Mouse (Mus musculus) stomach, embryonic 16.5 days (tissue): Measurements from ENCODE around the gene Tm4sf20. TPM values are rescaled to one million over a fixed set of nuclear protein-coding genes. Genes with fewer than 3 reads are reported as not detected.

Source experiments
- ATAC-seq: fragments of 200-750 bp; cut with Nextera tagmentation; 2 replicates; pipeline ENCODE4 v1.8.0; 2017; ENCODE audit warnings: moderate number of reproducible peaks, moderate TSS enrichment; ENCODE audit not compliant: insufficient read depth, low FRiP score
- H3K27ac ChIP-seq: fragments of 300-500 bp; sonication (generic); 2 replicates; pipeline ENCODE4 v1.5.1; 2014; ENCODE audit warnings: low read length
- H3K27me3 ChIP-seq: fragments of 300-500 bp; sonication (generic); 2 replicates; pipeline ENCODE4 v1.6.1; 2014; ENCODE audit warnings: low read length, control low read depth, mixed read lengths; ENCODE audit not compliant: control insufficient read depth, insufficient read depth
- H3K36me3 ChIP-seq: fragments of 300-500 bp; sonication (generic); 2 replicates; pipeline ENCODE4 v1.6.1; 2014; ENCODE audit warnings: low read length; ENCODE audit not compliant: control insufficient read depth, insufficient read depth
- H3K4me1 ChIP-seq: fragments of 300-500 bp; sonication (generic); 2 replicates; pipeline ENCODE4 v1.6.1; 2014; ENCODE audit warnings: low read length, control low read depth, mixed read lengths; ENCODE audit not compliant: control insufficient read depth, insufficient read depth
- H3K4me2 ChIP-seq: fragments of 300-500 bp; sonication (generic); 2 replicates; pipeline ENCODE4 v1.6.1; 2014; ENCODE audit warnings: low read depth, low read length, mixed read lengths
- H3K4me3 ChIP-seq: fragments of 300-500 bp; sonication (generic); replicated peaks from 2 replicates; pipeline ENCODE4 v1.5.1; 2014; ENCODE audit warnings: mild to moderate bottlenecking, low read length
- H3K9ac ChIP-seq: fragments of 300-500 bp; sonication (generic); 2 replicates; pipeline ENCODE4 v1.6.1; 2014; ENCODE audit warnings: low read length
- H3K9me3 ChIP-seq: fragments of 300-500 bp; sonication (generic); replicated peaks from 2 replicates; pipeline ENCODE4 v1.6.1; 2016; ENCODE audit warnings: low read length, control low read depth; ENCODE audit not compliant: control insufficient read depth
- WGBS: fragments of 180-500 bp; shearing (Covaris S2); extraction: QIAGEN DNeasy Blood & Tissue Kit; methylation state at CpG from one replicate; pipeline ENCODE4 v1.1.7; 2014; 5-methylcytosine and 5-hydroxymethylcytosine counted together
- polyA plus RNA-seq: library from polyadenylated mRNA; unstranded; fragments of >200 nt; fragmentation: Nextera tagmentation; extraction: Ambion mirVana; gene quantifications from 2 replicates; pipeline ENCODE4 v1.2.1, GENCODE M21; 2015

Tm4sf20 gene
- polyA plus RNA-seq, 1 experiment from 2014 or later: 21.3 TPM

- no peak overlapping the region for H3K27ac ChIP-seq
- H3K27me3 ChIP-seq: no peaks in the 10 kb centered on the region
- ATAC-seq: no peak
- no peak overlapping the region for H3K9ac ChIP-seq
- 56% methylated on average over 7 of the region's 7 CpGs for WGBS
- no peak overlapping the region for H3K4me2 ChIP-seq
- H3K36me3 ChIP-seq: no peaks in the 10 kb centered on the region
- no peak overlapping the region for H3K4me3 ChIP-seq
- 0 out of 2 replicates have a peak, but pooled peaks cover 7% of the 10 kb centered on the region for H3K4me1 ChIP-seq
- no peaks in the 10 kb centered on the region for H3K9me3 ChIP-seq
Observed at GRCm38 (mm10) chr1:82788070-82788469, 19.8 kb upstream of the Tm4sf20 start.

- no peaks in the 10 kb centered on the region for H3K36me3 ChIP-seq
- H3K4me1 ChIP-seq: 0 out of 2 replicates have a peak, but pooled peaks cover 7% of the 10 kb centered on the region
- no peak overlapping the region for H3K27ac ChIP-seq
- peak; percentile 85 for ATAC-seq
- H3K9ac ChIP-seq: no peak overlapping the region
- H3K27me3 ChIP-seq: no peaks in the 10 kb centered on the region
- H3K4me2 ChIP-seq: no peak overlapping the region
- no peaks in the 10 kb centered on the region for H3K9me3 ChIP-seq
- 1% methylated on average over 2 of the region's 2 CpGs for WGBS
- no peak overlapping the region for H3K4me3 ChIP-seq
Observed at GRCm38 (mm10) chr1:82787414-82787813, 19.2 kb upstream of the Tm4sf20 start.

- Histone ChIP-seq H3K4me2 (no peak overlapping the region), H3K27ac (no peak overlapping the region)
- ATAC-seq: no peak
Observed at GRCm38 (mm10) chr1:82785546-82785945, 17.3 kb upstream of the Tm4sf20 start.

GRCm38 (mm10) chr1:82783559-82783958 is 15.3 kb upstream of the Tm4sf20 start:
- 0 out of 2 replicates have a peak, but pooled peaks cover 7% of the 10 kb centered on the region for H3K4me1 ChIP-seq
- no peak for ATAC-seq
- H3K27me3 ChIP-seq: no peaks in the 10 kb centered on the region
- WGBS: 72% methylated on average over 3 of the region's 3 CpGs
- H3K9ac ChIP-seq: no peak overlapping the region
- no peaks in the 10 kb centered on the region for H3K9me3 ChIP-seq
- H3K4me2 ChIP-seq: no peak overlapping the region
- H3K4me3 ChIP-seq: no peak overlapping the region
- no peaks in the 10 kb centered on the region for H3K36me3 ChIP-seq
- H3K27ac ChIP-seq: no peak overlapping the region

More at GRCm38 (mm10) chr1:82785546-82785945, 17.3 kb upstream of the Tm4sf20 start:
- no peaks in the 10 kb centered on the region for H3K36me3 ChIP-seq
- 0 out of 2 replicates have a peak, but pooled peaks cover 7% of the 10 kb centered on the region for H3K4me1 ChIP-seq
- no peak overlapping the region for H3K9ac ChIP-seq
- H3K27me3 ChIP-seq: no peaks in the 10 kb centered on the region
- 62% methylated on average over 6 of the region's 6 CpGs for WGBS
- H3K4me3 ChIP-seq: no peak overlapping the region
- H3K9me3 ChIP-seq: no peaks in the 10 kb centered on the region

- H3K4me2 ChIP-seq: no peak overlapping the region
- ATAC-seq: no peak
- 81% methylated on average over 6 of the region's 6 CpGs for WGBS
- H3K4me1 ChIP-seq: no peaks in the 10 kb centered on the region
- no peaks in the 10 kb centered on the region for H3K27me3 ChIP-seq
- H3K36me3 ChIP-seq: no peaks in the 10 kb centered on the region
- no peak overlapping the region for H3K9ac ChIP-seq
- no peak overlapping the region for H3K4me3 ChIP-seq
- H3K9me3 ChIP-seq: no peaks in the 10 kb centered on the region
- no peak overlapping the region for H3K27ac ChIP-seq
Observed at GRCm38 (mm10) chr1:82779388-82779966, 11.2 kb upstream of the Tm4sf20 start.

- Histone ChIP-seq H3K9me3 (no peaks in the 10 kb centered on the region), H3K36me3 (no peaks in the 10 kb centered on the region), H3K27me3 (no peaks in the 10 kb centered on the region), H3K4me3 (no peak overlapping the region), H3K4me2 (no peak overlapping the region), H3K9ac (no peak overlapping the region), H3K27ac (no peak overlapping the region), H3K4me1 (no peaks in the 10 kb centered on the region)
- no peak for ATAC-seq
- 91% methylated on average over 4 of the region's 4 CpGs for WGBS
Observed at GRCm38 (mm10) chr1:82775293-82775692, 7.0 kb upstream of the Tm4sf20 start.

GRCm38 (mm10) chr1:82773208-82773607 is 4.9 kb upstream of the Tm4sf20 start:
- ATAC-seq: no peak
- Histone ChIP-seq H3K27ac (no peak overlapping the region), H3K9ac (no peak overlapping the region), H3K4me3 (no peak overlapping the region), H3K9me3 (no peaks in the 10 kb centered on the region), H3K4me2 (no peak overlapping the region), H3K27me3 (no peaks in the 10 kb centered on the region), H3K36me3 (no peaks in the 10 kb centered on the region), H3K4me1 (no peaks in the 10 kb centered on the region)
- 64% methylated on average over 5 of the region's 5 CpGs for WGBS

GRCm38 (mm10) chr1:82772428-82772827 is 4.2 kb upstream of the Tm4sf20 start:
- Histone ChIP-seq H3K4me3 (no peak overlapping the region), H3K27me3 (no peaks in the 10 kb centered on the region), H3K27ac (no peak overlapping the region), H3K4me1 (no peaks in the 10 kb centered on the region), H3K9ac (no peak overlapping the region), H3K36me3 (no peaks in the 10 kb centered on the region), H3K9me3 (no peaks in the 10 kb centered on the region), H3K4me2 (no peak overlapping the region)
- 72% methylated on average over 4 of the region's 4 CpGs for WGBS
- ATAC-seq: no peak

GRCm38 (mm10) chr1:82771022-82771586 is 2.8 kb upstream of the Tm4sf20 start, which contains the start of gene Gm47791:
Gm47791 (minus strand) TSS chr1:82771243.
- Histone ChIP-seq H3K36me3 (no peaks in the 10 kb centered on the region), H3K4me2 (no peak within 1 kb of the TSS), H3K27ac (no peak within 1 kb of the TSS), H3K4me3 (no peak within 1 kb of the TSS), H3K9ac (no peak within 1 kb of the TSS), H3K4me1 (no peaks in the 10 kb centered on the region), H3K9me3 (no peaks in the 10 kb centered on the region), H3K27me3 (no peaks in the 10 kb centered on the region)
- ATAC-seq: no peak
- WGBS: 79% methylated on average over 15 of the region's 15 CpGs
